Mouse (Mus musculus) testis, adult 2 months (tissue): ENCODE measurements at regions not wholly inside any gene's neighbourhood (a gene's known extent, or its start where the extent isn't known, plus 50 kb on each side); places are given as distances from the start of the nearest gene placed in this dataset.

Experiments used
- H3K27ac ChIP-seq: fragments of 200-500 bp; 2 replicates; pipeline ENCODE4 v1.5.1; 2012; ENCODE audit warnings: low read depth, low read length; ENCODE audit not compliant: control insufficient read depth, insufficient read depth
- H3K27me3 ChIP-seq: fragments of 200-500 bp; 2 replicates; pipeline ENCODE4 v1.6.1; 2012; ENCODE audit warnings: mild to moderate bottlenecking, low read length, moderate library complexity; ENCODE audit not compliant: control insufficient read depth, insufficient read depth
- H3K36me3 ChIP-seq: fragments of 200-500 bp; 2 replicates; pipeline ENCODE4 v1.6.1; 2012; ENCODE audit warnings: mild to moderate bottlenecking, low read length; ENCODE audit not compliant: control insufficient read depth, insufficient read depth
- H3K4me1 ChIP-seq: fragments of 200-500 bp; 2 replicates; pipeline ENCODE4 v1.6.1; 2012; ENCODE audit warnings: low read length; ENCODE audit not compliant: control insufficient read depth, insufficient read depth
- H3K4me3 ChIP-seq: fragments of 200-500 bp; 2 replicates; pipeline ENCODE4 v1.5.1; 2012; ENCODE audit warnings: low read depth, mild to moderate bottlenecking, low read length, moderate library complexity, mixed read lengths; ENCODE audit not compliant: control insufficient read depth
- CTCF ChIP-seq: fragments of 200-500 bp; IDR thresholded peaks from 2 replicates; pipeline ENCODE4 v1.5.1; 2012; ENCODE audit warnings: low read depth, mild to moderate bottlenecking, inconsistent platforms, low read length, moderate library complexity; ENCODE audit not compliant: control insufficient read depth, insufficient read depth, insufficient replicate concordance
- POLR2A ChIP-seq: fragments of 200-500 bp; IDR thresholded peaks from 2 replicates; pipeline ENCODE4 v1.6.1; 2012; ENCODE audit warnings: low read depth, mild to moderate bottlenecking, inconsistent platforms, low read length, moderate library complexity; ENCODE audit not compliant: control insufficient read depth

GRCm38 (mm10) chr3:35359288-35359687 lies 394.6 kb upstream of the Atp11b start:
- H3K4me3 ChIP-seq: no peak overlapping the region
- no peaks in the 10 kb centered on the region for H3K4me1 ChIP-seq
- no peaks in the 10 kb centered on the region for H3K27me3 ChIP-seq
- H3K27ac ChIP-seq: no peak overlapping the region
- H3K36me3 ChIP-seq: no peaks in the 10 kb centered on the region
- TF ChIP-seq POLR2A (no peak), CTCF (no peak)

- H3K4me3 ChIP-seq: no peak overlapping the region
- no peaks in the 10 kb centered on the region for H3K27me3 ChIP-seq
- TF ChIP-seq CTCF (no peak), POLR2A (no peak)
- H3K27ac ChIP-seq: no peak overlapping the region
- no peaks in the 10 kb centered on the region for H3K4me1 ChIP-seq
- H3K36me3 ChIP-seq: no peaks in the 10 kb centered on the region
These were observed 393.4 kb upstream of the Atp11b start for GRCm38 (mm10) chr3:35360515-35360914.

- Histone ChIP-seq H3K36me3 (no peaks in the 10 kb centered on the region), H3K27me3 (no peaks in the 10 kb centered on the region)
These were observed 392.8 kb upstream of the Atp11b start for GRCm38 (mm10) chr3:35361086-35361485.

GRCm38 (mm10) chr3:35365431-35365830 lies 388.5 kb upstream of the Atp11b start:
- no peak overlapping the region for H3K27ac ChIP-seq
- no peaks in the 10 kb centered on the region for H3K36me3 ChIP-seq
- H3K4me3 ChIP-seq: no peak overlapping the region
- no peaks in the 10 kb centered on the region for H3K4me1 ChIP-seq
- no peak for TF ChIP-seq POLR2A
- no peak for TF ChIP-seq CTCF
- H3K27me3 ChIP-seq: no peaks in the 10 kb centered on the region

More at GRCm38 (mm10) chr3:35361086-35361485, 392.8 kb upstream of the Atp11b start:
- Histone ChIP-seq H3K4me1 (no peaks in the 10 kb centered on the region), H3K4me3 (no peak overlapping the region), H3K27ac (no peak overlapping the region)
- no peak for TF ChIP-seq POLR2A
- no peak for TF ChIP-seq CTCF

GRCm38 (mm10) chr3:35372276-35372675 lies 381.6 kb upstream of the Atp11b start:
- TF ChIP-seq CTCF (no peak), POLR2A (no peak)
- H3K36me3 ChIP-seq: no peaks in the 10 kb centered on the region
- H3K4me3 ChIP-seq: no peak overlapping the region
- no peak overlapping the region for H3K27ac ChIP-seq
- H3K4me1 ChIP-seq: no peaks in the 10 kb centered on the region
- no peaks in the 10 kb centered on the region for H3K27me3 ChIP-seq

- TF ChIP-seq CTCF: no peak
- TF ChIP-seq POLR2A: no peak
- H3K36me3 ChIP-seq: no peaks in the 10 kb centered on the region
- H3K27ac ChIP-seq: no peak overlapping the region
- H3K27me3 ChIP-seq: no peaks in the 10 kb centered on the region
- H3K4me1 ChIP-seq: no peaks in the 10 kb centered on the region
- H3K4me3 ChIP-seq: no peak overlapping the region
These were observed 366.5 kb upstream of the Atp11b start for GRCm38 (mm10) chr3:35387386-35387785.

- Histone ChIP-seq H3K4me1 (no peaks in the 10 kb centered on the region), H3K27ac (no peak overlapping the region), H3K36me3 (no peaks in the 10 kb centered on the region), H3K27me3 (no peaks in the 10 kb centered on the region), H3K4me3 (no peak overlapping the region)
- TF ChIP-seq POLR2A: no peak
- no peak for TF ChIP-seq CTCF
These were observed 361.2 kb upstream of the Atp11b start for GRCm38 (mm10) chr3:35392657-35393056.

GRCm38 (mm10) chr3:35400213-35400612 lies 353.7 kb upstream of the Atp11b start:
- Histone ChIP-seq H3K4me1 (no peaks in the 10 kb centered on the region), H3K36me3 (no peaks in the 10 kb centered on the region), H3K4me3 (no peak overlapping the region), H3K27me3 (no peaks in the 10 kb centered on the region), H3K27ac (no peak overlapping the region)
- no peak for TF ChIP-seq POLR2A
- TF ChIP-seq CTCF: no peak
